Mouse (Mus musculus): Measurements from ENCODE around the gene Slc30a9. TPM values are rescaled to one million over a fixed set of nuclear protein-coding genes. Genes with fewer than 3 reads are reported as not detected.

Slc30a9 gene
- total RNA-seq, 2 experiments from 2014 or later = 179 to 200 TPM

Other genes starting within 250 kb of the Slc30a9 start
- gene Phox2b, start 207.7 kb upstream of the Slc30a9 start, total RNA-seq (2021) = not detected
- 10 to 100 TPM; 91.8 to 93.4 TPM for gene Tmem33, start 46.4 kb upstream of the Slc30a9 start, total RNA-seq (2021)
- 1 to 10 TPM; 7.3 to 7.4 TPM for gene Bend4, start 121.4 kb downstream of the Slc30a9 start, total RNA-seq (2021)

Measured in left cerebral cortex, adult 18-20 months (tissue).